Mouse (Mus musculus): ENCODE measurements around the gene Adgrf2.

The Adgrf2 gene

GRCm38 (mm10) chr17:42741801-42742217 is at the start of gene Adgrf2:
Gene Adgrf2, minus strand, starts transcription at chr17:42742179.
- DNase-seq: no peak

- DNase-seq: peak; percentile 23 to 43
These were observed 48.8 kb upstream of the Adgrf2 start for GRCm38 (mm10) chr17:42790787-42791186.

DNA sequence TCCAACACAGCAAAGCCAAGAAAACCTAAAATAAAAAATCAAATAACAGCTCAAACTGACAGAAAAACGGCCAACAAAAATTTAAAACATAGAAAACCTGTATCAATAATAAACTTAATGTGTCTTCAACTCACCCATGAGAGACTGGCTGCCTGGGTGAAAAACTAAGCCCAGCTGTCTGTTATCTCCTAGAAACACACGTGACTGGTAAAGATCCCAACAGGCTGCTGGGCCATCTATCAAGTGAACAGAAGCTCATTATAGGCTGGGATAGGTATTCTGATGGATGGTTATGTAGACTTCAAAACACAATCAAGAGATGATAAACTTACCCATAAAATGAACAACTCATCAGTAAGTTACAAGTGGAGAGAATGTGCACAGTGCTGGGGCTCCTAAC is 47.7 kb upstream of the Adgrf2 start:
- no peak for DNase-seq

DNA sequence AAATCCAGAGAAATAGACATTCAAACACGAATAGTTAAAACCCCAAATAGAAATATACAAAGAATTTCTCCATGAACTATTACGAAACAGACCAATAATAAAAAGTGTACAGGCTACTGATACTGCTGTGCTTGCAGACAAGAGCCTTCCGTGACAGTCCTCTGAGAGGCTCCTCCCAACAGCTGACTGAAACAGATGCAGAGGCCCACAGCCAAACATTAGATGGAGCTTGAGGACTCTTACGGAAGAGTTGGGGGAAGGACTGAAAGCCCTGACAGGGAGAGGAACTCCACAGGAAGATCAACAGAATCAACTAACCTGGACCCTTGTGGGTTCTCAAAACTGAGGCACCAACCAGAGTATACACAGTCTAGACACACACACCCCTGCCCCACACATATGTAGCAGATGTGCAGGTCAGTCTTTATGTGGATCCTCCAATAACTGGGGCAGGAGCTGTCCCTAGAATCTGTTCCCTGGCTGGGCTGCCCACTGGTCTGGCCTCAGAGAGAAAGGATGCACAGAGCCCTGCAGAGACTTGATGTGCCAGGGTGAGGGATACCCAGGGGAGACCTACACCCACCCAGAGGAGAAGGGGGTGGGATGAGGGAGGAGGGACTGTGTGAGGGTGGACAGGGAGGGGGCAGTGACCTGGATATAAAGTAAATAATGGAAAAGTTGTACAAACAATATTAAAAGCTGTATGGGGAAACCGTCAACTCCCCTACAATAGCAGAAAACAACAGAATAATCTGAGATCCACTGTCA is 46.9 kb upstream of the Adgrf2 start:
- DNase-seq: no peak

- DNase-seq: peak; percentile 85 to 89
These were observed 40.3 kb upstream of the Adgrf2 start for GRCm38 (mm10) chr17:42782156-42782757.

- no peak for DNase-seq
These were observed 11.8 kb upstream of the Adgrf2 start for GRCm38 (mm10) chr17:42753791-42754190.

DNA sequence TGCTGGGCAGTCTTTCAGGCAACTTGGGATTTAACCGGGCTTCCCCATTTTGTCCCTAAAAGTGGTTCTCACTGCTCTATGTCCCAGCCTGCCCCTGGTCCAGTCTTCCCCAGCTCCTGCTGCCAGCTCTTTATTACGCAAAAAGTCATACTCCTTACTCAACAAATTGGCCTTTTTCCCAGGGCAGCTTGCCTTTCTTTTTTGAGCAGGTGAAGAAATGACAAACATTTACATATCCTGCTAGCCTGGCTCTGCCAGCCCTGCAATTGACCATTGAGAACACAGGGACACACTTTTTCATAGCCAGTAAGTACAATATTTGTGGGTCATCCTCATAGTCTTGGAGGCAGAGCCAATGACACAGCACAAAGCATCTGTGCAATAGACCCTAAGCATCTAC is 10.2 kb upstream of the Adgrf2 start:
- no peak for DNase-seq

GRCm38 (mm10) chr17:42745657-42746420 is 3.9 kb upstream of the Adgrf2 start:
- no peak for DNase-seq

DNA sequence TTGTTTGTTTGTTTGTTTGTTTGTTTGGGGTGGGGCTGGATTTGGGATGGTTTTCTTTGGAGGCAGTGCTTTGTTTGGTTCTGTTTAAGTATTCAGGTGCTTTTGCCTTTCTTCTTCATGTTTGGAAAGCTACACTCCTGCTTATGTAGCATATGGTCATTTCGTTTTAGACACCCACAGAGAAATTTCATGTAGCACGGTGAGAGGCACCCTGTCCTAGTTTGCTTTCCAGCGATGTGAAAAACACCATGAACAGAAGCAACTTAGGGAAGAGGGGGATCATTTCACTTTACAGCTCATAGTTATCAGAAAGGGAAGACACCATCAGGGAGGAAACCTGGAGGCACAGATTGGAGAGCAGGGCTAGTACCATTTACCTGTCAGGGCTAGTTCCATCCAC is 844 bp upstream of the Adgrf2 start:
- DNase-seq: no peak

DNA sequence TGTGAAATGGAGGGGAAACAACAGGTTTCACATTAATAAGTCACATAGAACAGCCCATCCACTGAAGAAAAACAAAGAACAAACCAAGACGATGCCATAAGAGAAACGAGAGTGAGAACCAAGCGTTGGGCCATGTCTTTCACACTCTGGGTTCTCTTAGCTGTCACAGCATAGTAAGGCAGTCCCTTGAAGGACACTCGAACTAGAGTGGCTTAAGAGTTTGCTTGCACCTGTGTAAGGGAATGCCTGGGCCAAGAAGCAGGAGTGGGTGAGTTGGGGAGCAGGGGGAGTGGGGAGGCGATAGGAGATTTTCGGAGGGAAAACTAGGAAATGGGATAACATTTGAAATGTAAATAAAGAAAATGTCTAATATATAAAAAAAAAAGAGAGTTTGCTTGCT is 3.2 kb downstream of the Adgrf2 start:
- no peak for DNase-seq

DNA sequence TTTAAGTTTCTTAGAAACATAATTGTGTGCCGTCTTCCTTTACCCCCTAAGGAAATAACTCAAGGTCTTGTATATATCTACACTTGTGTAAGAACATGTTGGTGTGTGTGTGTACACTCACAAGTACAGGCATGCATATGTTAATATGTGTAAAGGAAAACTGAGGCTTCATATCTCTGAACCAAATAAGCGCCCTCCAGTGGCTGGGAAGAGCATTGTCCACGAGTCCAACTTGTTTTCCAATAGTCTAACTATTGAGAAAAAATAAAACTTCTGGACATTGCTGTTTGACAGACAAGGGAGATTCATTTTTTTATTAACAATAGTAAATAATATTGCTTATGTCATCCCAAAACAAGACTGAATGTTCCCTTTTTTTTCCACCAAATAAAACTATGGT is 24.8 kb downstream of the Adgrf2 start:
- DNase-seq: no peak

DNA sequence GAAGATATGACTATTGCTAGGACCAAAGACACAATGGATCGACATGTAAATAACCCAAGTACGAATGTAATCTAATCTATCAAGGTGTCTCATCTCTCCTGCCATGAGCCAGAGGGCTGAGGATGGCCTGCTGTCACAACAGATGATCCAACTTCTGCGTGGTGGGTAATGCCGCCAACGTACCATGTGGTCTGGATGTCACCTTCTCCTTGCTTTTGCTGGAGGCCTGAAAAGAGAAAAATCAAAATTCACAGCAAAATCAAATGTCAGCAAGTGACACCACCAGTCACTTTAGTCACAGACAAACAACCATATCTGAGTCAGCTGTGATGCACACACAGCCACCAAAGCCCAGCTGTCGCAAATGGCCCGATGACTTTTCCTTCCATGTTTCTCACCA is 27.0 kb downstream of the Adgrf2 start:
- peak in 1 of 2 experiments; percentile 6 for DNase-seq

DNA sequence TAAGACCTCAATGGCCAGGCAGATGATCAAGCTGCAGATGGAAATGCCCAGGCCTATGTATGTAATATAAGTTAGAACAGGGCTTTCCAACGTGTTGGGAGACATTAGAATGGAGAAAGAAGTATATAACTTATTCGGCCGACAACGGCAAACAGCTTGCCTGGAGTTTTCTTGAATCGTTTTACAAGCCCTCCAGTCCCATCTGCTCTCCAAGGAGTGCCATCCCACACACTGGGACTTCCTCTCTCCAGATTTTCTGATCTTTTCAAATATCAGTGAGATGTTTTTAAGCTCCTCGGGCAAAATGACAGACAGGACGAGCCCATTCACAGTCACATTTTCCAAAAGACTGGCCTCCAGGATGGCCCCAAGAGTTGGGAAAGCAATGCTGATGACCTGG is 31.3 kb downstream of the Adgrf2 start:
- DNase-seq: no peak

- no peak for DNase-seq
These were observed 36.4 kb downstream of the Adgrf2 start for GRCm38 (mm10) chr17:42705611-42706010.

DNA sequence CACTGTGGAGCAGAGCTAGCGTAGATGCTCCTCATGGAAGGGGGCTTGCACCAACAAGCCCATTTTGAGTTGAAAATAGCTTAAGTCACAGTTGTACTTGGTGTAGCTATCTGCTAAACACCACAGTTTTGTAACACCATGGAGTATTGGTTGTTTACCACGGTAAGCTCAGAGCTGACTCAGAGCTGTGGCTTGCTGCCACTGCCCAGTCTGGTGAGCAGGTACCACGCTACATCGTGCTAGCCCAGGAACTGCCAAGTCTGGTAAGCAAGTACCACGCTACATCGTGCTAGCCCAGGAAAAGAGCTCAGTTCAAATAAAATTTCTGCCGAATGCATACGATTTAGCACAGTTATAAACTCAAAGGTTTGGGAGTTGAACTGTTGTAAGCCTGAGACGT is 39.8 kb downstream of the Adgrf2 start:
- no peak for DNase-seq

DNA sequence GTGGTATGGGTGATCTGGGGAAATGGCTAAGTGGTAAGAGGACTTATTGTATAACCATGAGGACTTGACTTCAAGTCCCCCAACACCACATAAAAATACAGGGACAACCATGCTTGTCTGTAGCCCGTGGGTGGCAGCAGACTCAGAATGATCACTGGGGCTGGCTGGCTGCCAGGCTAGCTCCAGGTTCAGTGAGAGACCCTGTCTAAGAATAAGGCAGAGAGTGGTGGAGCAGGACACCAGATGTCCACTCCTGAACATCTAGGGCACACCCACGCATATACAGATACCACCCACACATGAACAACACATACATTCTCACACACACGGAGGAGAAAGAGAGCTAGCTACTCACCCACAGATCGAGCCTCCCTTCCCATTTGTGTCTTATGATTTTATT is 47.2 kb downstream of the Adgrf2 start:
- peak; percentile 19 to 30 for DNase-seq

DNA sequence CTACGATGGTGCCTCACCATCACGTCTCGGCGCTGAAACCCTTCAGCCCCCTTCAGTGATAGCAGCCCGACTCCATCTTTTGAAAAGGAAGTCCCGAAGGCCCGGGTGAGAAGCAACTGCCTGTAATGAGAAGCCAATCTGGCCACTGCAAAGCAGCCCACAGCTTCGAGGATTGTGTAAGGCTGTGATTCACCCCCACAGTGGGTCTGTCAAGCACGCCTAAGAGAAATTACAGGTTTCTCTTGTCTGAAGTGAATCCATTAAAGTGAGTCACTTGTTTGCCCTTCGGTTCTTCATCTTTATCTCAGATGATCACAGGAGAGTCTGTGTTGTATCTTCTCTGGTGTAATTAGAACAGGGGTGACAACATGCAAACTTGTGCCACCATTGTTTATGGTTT is 49.8 kb downstream of the Adgrf2 start, which contains the start of gene Adgrf4:
TSS of gene Adgrf4 (minus strand) at position 149 of the 400 bp plus-strand sequence.
- no peak for DNase-seq

DNA sequence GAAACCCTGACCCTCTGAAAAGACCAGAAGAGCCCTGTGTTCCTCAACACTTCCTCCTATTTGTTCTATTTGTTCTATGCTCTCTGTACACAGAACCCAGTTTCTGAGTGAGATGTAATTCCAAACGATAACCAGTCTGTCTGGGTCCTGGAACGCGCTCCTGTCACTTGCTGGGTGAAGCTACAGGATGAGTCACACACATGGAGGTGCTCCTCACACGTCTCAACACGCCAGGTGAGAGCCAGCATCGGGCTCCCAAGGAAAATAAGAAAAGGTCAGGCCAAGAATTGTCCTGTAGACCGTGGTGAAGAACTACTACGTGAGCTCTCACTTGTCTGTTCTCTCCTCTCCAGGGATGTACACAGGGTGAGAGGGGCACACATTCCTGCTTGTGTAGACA is 51.4 kb downstream of the Adgrf2 start:
- no peak for DNase-seq
